Mouse (Mus musculus) heart, postnatal 0 days (tissue): ENCODE results near the gene Adgrl1. TPM values are rescaled to one million over a fixed set of nuclear protein-coding genes. Genes with fewer than 3 reads are reported as not detected.
"Not testable (repeated sequence)": the region's sequence is repeated elsewhere in the genome, so short reads cannot be mapped to it uniquely, and the experiment has no call there.

Experiments
- ATAC-seq: fragments of 200-750 bp; cut with Nextera tagmentation; 2 replicates; pipeline ENCODE4 v1.8.0; 2017; ENCODE audit warnings: low read depth, moderate number of reproducible peaks, moderate library complexity; ENCODE audit not compliant: insufficient read depth
- DNase-seq: peaks from one replicate; pipeline ENCODE4 v3.0.0-alpha.2; 2016; ENCODE audit warnings: low spot score
- H3K27ac ChIP-seq: fragments of 300-500 bp; sonication (generic); 2 replicates; pipeline ENCODE4 v1.5.1; 2014; ENCODE audit warnings: low read depth, mild to moderate bottlenecking
- H3K27me3 ChIP-seq: fragments of 300-500 bp; sonication (generic); 2 replicates; pipeline ENCODE4 v1.6.1; 2014; ENCODE audit warnings: low read length, mixed read lengths; ENCODE audit not compliant: control insufficient read depth, insufficient read depth
- H3K36me3 ChIP-seq: fragments of 300-500 bp; sonication (generic); replicated peaks from 2 replicates; pipeline ENCODE4 v1.6.1; 2014; ENCODE audit warnings: low read length, mixed read lengths; ENCODE audit not compliant: control insufficient read depth, insufficient read depth
- H3K4me1 ChIP-seq: fragments of 300-500 bp; sonication (generic); 2 replicates; pipeline ENCODE4 v1.6.1; 2014; ENCODE audit warnings: antibody characterized with exemption; ENCODE audit not compliant: control insufficient read depth, insufficient read depth
- H3K4me2 ChIP-seq: fragments of 300-500 bp; sonication (generic); 2 replicates; pipeline ENCODE4 v1.6.1; 2014; ENCODE audit warnings: low read depth, mild to moderate bottlenecking, low read length, moderate library complexity
- H3K4me3 ChIP-seq: fragments of 300-500 bp; sonication (generic); 2 replicates; pipeline ENCODE4 v1.5.1; 2014; ENCODE audit warnings: low read depth, low read length
- H3K9ac ChIP-seq: fragments of 300-500 bp; sonication (generic); replicated peaks from 2 replicates; pipeline ENCODE4 v1.6.1; 2014; ENCODE audit warnings: low read depth, low read length, mixed read lengths
- H3K9me3 ChIP-seq: fragments of 300-500 bp; sonication (generic); replicated peaks from 2 replicates; pipeline ENCODE4 v1.6.1; 2016; ENCODE audit warnings: low read length; ENCODE audit not compliant: control insufficient read depth
- CTCF ChIP-seq: IDR thresholded peaks from 2 replicates; pipeline ENCODE4 v1.5.1; 2016; ENCODE audit warnings: antibody characterized with exemption, control low read depth, low read depth
- EP300 ChIP-seq: IDR thresholded peaks from 2 replicates; pipeline ENCODE4 v1.6.1; 2016; ENCODE audit warnings: antibody characterized with exemption, low read depth
- WGBS: fragments of 180-500 bp; shearing (Covaris S2); extraction: QIAGEN DNeasy Blood & Tissue Kit; methylation state at CpG from one replicate; pipeline ENCODE4 v1.1.7; 2014; 5-methylcytosine and 5-hydroxymethylcytosine counted together
- microRNA-seq: library from miRNA; unstranded; fragments of <30 nt; microRNA quantifications from one replicate; pipeline ENCODE4, GENCODE M21; 2016
- polyA plus RNA-seq: library from polyadenylated mRNA; unstranded; fragments of >200 nt; fragmentation: Nextera tagmentation; extraction: Ambion mirVana; gene quantifications from 2 replicates; pipeline ENCODE4 v1.2.1, GENCODE M21; 2015
- total RNA-seq: library from RNA; depleted of rRNA; stranded (reverse); fragments of >200 nt; gene quantifications from 2 replicates; pipeline ENCODE4 v1.2.3, GENCODE M21; 2014; ENCODE audit warnings: low replicate concordance; rRNA removed

Adgrl1 gene
- total and polyA plus RNA-seq, 2 experiments from 2014 or later: 4.4 to 28.7 TPM

DNA sequence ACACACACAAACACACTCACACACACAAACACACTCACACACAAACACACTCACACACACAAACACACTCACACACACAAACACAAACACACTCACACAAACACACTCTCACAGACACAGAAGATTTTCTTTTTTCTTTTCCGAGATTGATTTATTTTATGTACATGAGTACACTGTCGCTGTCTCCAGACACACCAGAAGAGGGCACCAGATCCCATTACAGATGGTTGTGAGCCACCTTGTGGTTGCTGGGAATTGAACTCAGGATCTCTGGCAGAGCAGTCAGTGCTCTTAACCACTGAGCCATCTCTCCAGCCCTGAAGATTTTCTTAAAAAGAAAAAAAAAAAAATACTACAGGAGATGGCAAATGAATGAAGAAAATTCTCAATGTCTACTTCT lies 83.3 kb downstream of the Adgrl1 start:
- not testable (repeated sequence) for H3K27me3 ChIP-seq, H3K9ac ChIP-seq, DNase-seq, H3K4me3 ChIP-seq, H3K4me2 ChIP-seq, H3K27ac ChIP-seq, ATAC-seq, H3K9me3 ChIP-seq
- H3K36me3 ChIP-seq: peaks cover 71% of the 10 kb centered on the region
- WGBS: 96% methylated on average over 2 of the region's 2 CpGs
- peaks cover 24% of the 10 kb centered on the region for H3K4me1 ChIP-seq
- peak; percentile 8; the same call in 1 of the 2 replicates for TF ChIP-seq CTCF

DNA sequence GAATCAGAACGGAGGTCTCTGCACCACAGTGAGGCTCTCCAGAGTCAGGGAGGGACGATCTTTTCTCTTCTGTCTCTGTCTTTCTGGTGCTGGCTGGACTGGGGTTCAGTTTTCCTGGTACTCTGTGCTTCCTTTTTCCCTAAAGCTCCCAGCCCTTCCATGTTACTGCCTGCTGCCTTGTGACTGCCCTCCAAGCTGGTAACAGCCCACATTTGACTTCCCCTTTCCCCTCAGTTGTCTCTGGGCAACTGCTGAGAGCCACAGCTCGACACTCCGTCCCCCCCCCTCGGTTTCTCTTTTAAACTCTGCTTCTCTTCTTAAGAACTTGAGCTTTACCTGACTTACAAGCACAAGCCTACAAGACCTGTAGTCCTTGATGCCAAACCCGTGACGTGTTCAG lies 89.3 kb downstream of the Adgrl1 start:
- H3K36me3 ChIP-seq: peaks cover 87% of the 10 kb centered on the region

DNA sequence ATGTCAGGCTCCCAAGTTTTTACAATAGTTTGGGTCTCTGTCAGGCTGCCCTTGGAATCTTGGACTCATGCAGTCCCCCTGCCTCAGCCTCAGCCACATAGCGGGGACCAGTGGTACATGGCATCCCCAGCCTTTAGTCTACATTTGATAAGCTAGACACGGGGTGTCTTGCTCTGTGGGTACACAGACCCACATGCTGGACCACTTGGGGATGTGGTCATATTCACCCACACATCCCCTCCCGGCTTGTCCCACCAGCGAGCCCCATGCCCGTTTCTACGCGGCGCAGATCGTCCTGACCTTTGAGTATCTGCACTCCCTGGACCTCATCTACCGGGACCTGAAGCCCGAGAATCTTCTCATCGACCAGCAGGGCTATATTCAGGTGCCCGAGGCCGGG lies 90.3 kb downstream of the Adgrl1 start:
- TF ChIP-seq CTCF: no peak
- no peak for TF ChIP-seq EP300
- Histone ChIP-seq H3K4me1 (no peaks in the 10 kb centered on the region), H3K27me3 (no peaks in the 10 kb centered on the region), H3K4me2 (no peak overlapping the region), H3K4me3 (no peak overlapping the region), H3K36me3 (peaks cover 86% of the 10 kb centered on the region), H3K9ac (no peak overlapping the region), H3K27ac (no peak overlapping the region), H3K9me3 (no peaks in the 10 kb centered on the region)
- ATAC-seq (peak; percentile 22; the same call in 1 of the 2 replicates), DNase-seq (no peak)
- WGBS: 92% methylated on average over 14 of the region's 14 CpGs

More for the DNA sequence above, 89.3 kb downstream of the Adgrl1 start:
- Histone ChIP-seq H3K27ac (no peak overlapping the region), H3K9me3 (no peaks in the 10 kb centered on the region), H3K4me2 (no peak overlapping the region), H3K27me3 (no peaks in the 10 kb centered on the region), H3K9ac (no peak overlapping the region), H3K4me3 (no peak overlapping the region), H3K4me1 (no peaks in the 10 kb centered on the region)
- 88% methylated on average over 7 of the region's 7 CpGs for WGBS
- DNase-seq (no peak), ATAC-seq (no peak)
- TF ChIP-seq EP300: no peak
- no peak for TF ChIP-seq CTCF

Small RNA genes within 50 kb of the gene (microRNA-seq; reads per million reads assigned to microRNA genes)
- not detected for gene Gm44330
- gene Gm44450: not detected

Other genes starting within 250 kb of the Adgrl1 start
- gene Gipc1, start 247.4 kb upstream of the Adgrl1 start, total RNA-seq: 82.2 and 82.6 TPM in 2 replicates
- 101 and 102 TPM in 2 replicates for gene Gipc1, start 247.4 kb upstream of the Adgrl1 start, polyA plus RNA-seq
- 0.15 TPM in 1 of 2 replicates, not detected in the other for gene Ptger1, start 233.4 kb upstream of the Adgrl1 start, total RNA-seq
- gene Ptger1, start 233.4 kb upstream of the Adgrl1 start, polyA plus RNA-seq: 0.20 and 0.32 TPM in 2 replicates
- gene Pkn1, start 200.9 kb upstream of the Adgrl1 start, total RNA-seq: 44.2 and 57.4 TPM in 2 replicates
- 13.0 and 14.2 TPM in 2 replicates for gene Pkn1, start 200.9 kb upstream of the Adgrl1 start, polyA plus RNA-seq
- gene Ddx39, start 184.9 kb upstream of the Adgrl1 start, total RNA-seq: 92.5 and 95.7 TPM in 2 replicates
- gene Ddx39, start 184.9 kb upstream of the Adgrl1 start, polyA plus RNA-seq: 75.5 and 79.3 TPM in 2 replicates
- 46.4 and 51.2 TPM in 2 replicates for gene Adgre5, start 158.8 kb upstream of the Adgrl1 start, total RNA-seq
- gene Adgre5, start 158.8 kb upstream of the Adgrl1 start, polyA plus RNA-seq: 35.3 and 35.8 TPM in 2 replicates
- 0.08 and 1.3 TPM in 2 replicates for gene Gm10644, start 55.1 kb downstream of the Adgrl1 start, total RNA-seq
- gene Gm10644, start 55.1 kb downstream of the Adgrl1 start, polyA plus RNA-seq: 0.41 and 0.42 TPM in 2 replicates
- gene Asf1b, start 55.4 kb downstream of the Adgrl1 start, total RNA-seq: 109 and 155 TPM in 2 replicates
- gene Asf1b, start 55.4 kb downstream of the Adgrl1 start, polyA plus RNA-seq: 19.2 and 21.5 TPM in 2 replicates
- gene Prkaca, start 72.9 kb downstream of the Adgrl1 start, total RNA-seq: 246 and 345 TPM in 2 replicates
- gene Prkaca, start 72.9 kb downstream of the Adgrl1 start, polyA plus RNA-seq: 305 and 312 TPM in 2 replicates
- gene Samd1, start 97.6 kb downstream of the Adgrl1 start, total RNA-seq: 46.3 and 52.0 TPM in 2 replicates
- gene Samd1, start 97.6 kb downstream of the Adgrl1 start, polyA plus RNA-seq: 3.6 and 3.7 TPM in 2 replicates
- gene 1700067K01Rik, start 101.4 kb downstream of the Adgrl1 start, total RNA-seq: not detected in 2 replicates
- 0.96 and 1.3 TPM in 2 replicates for gene 1700067K01Rik, start 101.4 kb downstream of the Adgrl1 start, polyA plus RNA-seq
- gene 2210011C24Rik, start 112.1 kb downstream of the Adgrl1 start, total RNA-seq: 17.8 TPM in 1 of 2 replicates, not detected in the other
- gene 2210011C24Rik, start 112.1 kb downstream of the Adgrl1 start, polyA plus RNA-seq: 0.48 and 0.88 TPM in 2 replicates
- gene Palm3, start 121.4 kb downstream of the Adgrl1 start, total RNA-seq: not detected in 2 replicates
- gene Palm3, start 121.4 kb downstream of the Adgrl1 start, polyA plus RNA-seq: 0.33 and 0.41 TPM in 2 replicates
- 3.9 and 5.6 TPM in 2 replicates for gene Il27ra, start 142.5 kb downstream of the Adgrl1 start, total RNA-seq
- gene Il27ra, start 142.5 kb downstream of the Adgrl1 start, polyA plus RNA-seq: 2.6 and 3.6 TPM in 2 replicates
- gene Rln3, start 144.9 kb downstream of the Adgrl1 start, total RNA-seq: not detected in 2 replicates
- gene Rln3, start 144.9 kb downstream of the Adgrl1 start, polyA plus RNA-seq: not detected in 2 replicates
- gene Gm10643, start 165.0 kb downstream of the Adgrl1 start, total RNA-seq: 1.3 and 3.8 TPM in 2 replicates
- gene Gm10643, start 165.0 kb downstream of the Adgrl1 start, polyA plus RNA-seq: 1.0 and 1.7 TPM in 2 replicates
- gene Rfx1, start 166.7 kb downstream of the Adgrl1 start, total RNA-seq: 11.7 and 15.3 TPM in 2 replicates
- gene Rfx1, start 166.7 kb downstream of the Adgrl1 start, polyA plus RNA-seq: 2.3 and 2.4 TPM in 2 replicates
- gene Dcaf15, start 204.7 kb downstream of the Adgrl1 start, total RNA-seq: 16.1 and 29.3 TPM in 2 replicates
- gene Dcaf15, start 204.7 kb downstream of the Adgrl1 start, polyA plus RNA-seq: 2.9 and 3.3 TPM in 2 replicates
- not detected in 2 replicates for gene Podnl1, start 225.9 kb downstream of the Adgrl1 start, total RNA-seq
- gene Podnl1, start 225.9 kb downstream of the Adgrl1 start, polyA plus RNA-seq: 0.04 TPM in 2 replicates
- 13.1 and 17.1 TPM in 2 replicates for gene Cc2d1a, start 247.8 kb downstream of the Adgrl1 start, total RNA-seq
- 8.4 and 10.2 TPM in 2 replicates for gene Cc2d1a, start 247.8 kb downstream of the Adgrl1 start, polyA plus RNA-seq
- gene 4930432K21Rik, start 247.9 kb downstream of the Adgrl1 start, total RNA-seq: 0.43 TPM in 1 of 2 replicates, not detected in the other
- gene 4930432K21Rik, start 247.9 kb downstream of the Adgrl1 start, polyA plus RNA-seq: 0.34 and 0.48 TPM in 2 replicates